Mouse (Mus musculus) testis, adult 2 months (tissue): ENCODE measurements around the gene Scarf1. TPM values are rescaled to one million over a fixed set of nuclear protein-coding genes. Genes with fewer than 3 reads are reported as not detected.
A peak's percentile ranks its signal among the peaks of the same experiment; 100 is the strongest.

ENCODE experiments used
- H3K27ac ChIP-seq: fragments of 200-500 bp; 2 replicates; pipeline ENCODE4 v1.5.1; 2012; ENCODE audit warnings: low read depth, low read length; ENCODE audit not compliant: control insufficient read depth, insufficient read depth
- H3K27me3 ChIP-seq: fragments of 200-500 bp; 2 replicates; pipeline ENCODE4 v1.6.1; 2012; ENCODE audit warnings: mild to moderate bottlenecking, low read length, moderate library complexity; ENCODE audit not compliant: control insufficient read depth, insufficient read depth
- H3K36me3 ChIP-seq: fragments of 200-500 bp; 2 replicates; pipeline ENCODE4 v1.6.1; 2012; ENCODE audit warnings: mild to moderate bottlenecking, low read length; ENCODE audit not compliant: control insufficient read depth, insufficient read depth
- H3K4me1 ChIP-seq: fragments of 200-500 bp; 2 replicates; pipeline ENCODE4 v1.6.1; 2012; ENCODE audit warnings: low read length; ENCODE audit not compliant: control insufficient read depth, insufficient read depth
- H3K4me3 ChIP-seq: fragments of 200-500 bp; 2 replicates; pipeline ENCODE4 v1.5.1; 2012; ENCODE audit warnings: low read depth, mild to moderate bottlenecking, low read length, moderate library complexity, mixed read lengths; ENCODE audit not compliant: control insufficient read depth
- CTCF ChIP-seq: fragments of 200-500 bp; IDR thresholded peaks from 2 replicates; pipeline ENCODE4 v1.5.1; 2012; ENCODE audit warnings: low read depth, mild to moderate bottlenecking, inconsistent platforms, low read length, moderate library complexity; ENCODE audit not compliant: control insufficient read depth, insufficient read depth, insufficient replicate concordance
- POLR2A ChIP-seq: fragments of 200-500 bp; IDR thresholded peaks from 2 replicates; pipeline ENCODE4 v1.6.1; 2012; ENCODE audit warnings: low read depth, mild to moderate bottlenecking, inconsistent platforms, low read length, moderate library complexity; ENCODE audit not compliant: control insufficient read depth
- polyA plus RNA-seq: library from polyadenylated mRNA; depleted of rRNA; stranded (reverse); fragments of >200 nt; gene quantifications from 2 replicates; pipeline ENCODE4 v1.2.3, GENCODE M21; 2012

The Scarf1 gene
- polyA plus RNA-seq, 1 experiment, result 0.64 TPM

DNA sequence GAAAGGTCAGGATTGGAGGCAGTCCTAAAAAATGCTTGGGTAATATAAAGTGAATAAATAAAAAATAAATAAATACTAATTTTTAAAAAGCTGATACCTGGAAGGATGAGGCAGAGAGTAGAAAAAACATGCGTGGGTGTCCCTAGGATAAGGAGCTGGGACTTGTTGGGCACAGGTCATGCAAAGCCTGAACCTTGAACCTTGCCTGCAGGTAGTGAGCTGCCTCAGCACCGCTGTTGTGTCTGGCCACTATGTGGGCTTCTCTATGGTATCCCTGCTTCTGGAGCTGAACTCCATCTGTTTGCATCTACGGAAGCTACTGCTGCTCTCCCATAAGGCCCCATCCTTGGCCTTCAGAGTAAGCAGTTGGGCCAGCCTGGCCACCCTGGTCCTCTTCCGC lies 44.1 kb upstream of the Scarf1 start:
- peaks cover 16% of the 10 kb centered on the region for H3K4me1 ChIP-seq
- no peak for TF ChIP-seq POLR2A

DNA sequence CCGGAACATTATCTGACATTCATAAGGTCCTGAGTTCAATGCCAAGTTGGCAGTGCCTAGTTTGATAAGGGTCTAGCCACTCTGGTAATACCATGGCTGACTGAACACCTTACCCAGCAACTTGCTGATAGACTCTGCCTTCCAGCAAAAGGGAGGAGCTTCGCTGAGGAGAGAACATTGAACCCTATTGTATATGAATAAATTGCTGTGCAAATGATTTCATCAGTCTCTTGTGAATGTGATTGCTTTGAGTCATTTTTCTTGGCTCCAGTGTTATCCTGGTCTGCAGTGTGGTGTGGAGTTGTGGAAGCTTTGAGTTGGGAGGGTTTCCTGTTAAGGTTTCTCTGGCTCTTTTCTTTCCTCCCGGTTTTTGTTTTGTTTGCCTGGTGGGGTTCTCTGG lies 42.7 kb upstream of the Scarf1 start:
- H3K36me3 ChIP-seq, result no peaks in the 10 kb centered on the region
- peaks cover 13% of the 10 kb centered on the region for H3K4me1 ChIP-seq
- H3K27ac ChIP-seq, result no peak overlapping the region
- H3K27me3 ChIP-seq, result no peaks in the 10 kb centered on the region
- TF ChIP-seq POLR2A (no peak), CTCF (no peak)
- no peak overlapping the region for H3K4me3 ChIP-seq

More for the DNA sequence above, 44.1 kb upstream of the Scarf1 start:
- Histone ChIP-seq H3K36me3 (no peaks in the 10 kb centered on the region), H3K27ac (no peak overlapping the region), H3K27me3 (no peaks in the 10 kb centered on the region), H3K4me3 (no peak overlapping the region)

DNA sequence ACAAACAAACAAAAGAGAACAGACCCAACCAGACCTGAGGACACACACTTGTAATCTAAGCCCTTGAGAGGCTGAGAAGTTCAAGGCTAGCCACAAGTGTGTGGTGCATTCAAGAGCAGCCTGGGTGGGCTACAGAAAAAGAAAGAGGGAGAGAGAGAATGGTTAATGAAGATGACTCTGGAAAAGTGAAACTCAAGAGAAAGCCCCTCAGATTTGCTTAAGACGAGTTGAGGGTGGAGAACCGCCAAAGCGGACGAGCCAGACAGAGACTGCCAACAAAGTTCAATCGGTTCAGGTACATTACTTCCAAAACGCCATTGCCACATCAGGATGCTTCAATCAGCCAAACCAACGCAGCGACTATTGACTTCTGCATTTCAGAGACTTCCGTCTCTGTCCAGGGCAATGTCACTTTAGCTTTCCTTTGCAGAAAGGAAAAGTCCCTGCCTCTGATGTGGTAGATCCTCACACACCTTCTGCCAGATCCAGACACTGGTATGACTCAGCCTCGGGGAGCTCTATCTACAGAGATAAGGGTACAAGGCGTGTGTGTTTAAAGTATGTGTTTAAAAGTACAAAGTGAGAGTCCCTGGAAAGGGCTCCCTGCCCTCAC lies 40.8 kb upstream of the Scarf1 start:
- Histone ChIP-seq H3K4me3 (no peak overlapping the region), H3K27ac (no peak overlapping the region), H3K4me1 (peaks cover 12% of the 10 kb centered on the region), H3K27me3 (no peaks in the 10 kb centered on the region), H3K36me3 (no peaks in the 10 kb centered on the region)
- TF ChIP-seq CTCF, result no peak
- no peak for TF ChIP-seq POLR2A

DNA sequence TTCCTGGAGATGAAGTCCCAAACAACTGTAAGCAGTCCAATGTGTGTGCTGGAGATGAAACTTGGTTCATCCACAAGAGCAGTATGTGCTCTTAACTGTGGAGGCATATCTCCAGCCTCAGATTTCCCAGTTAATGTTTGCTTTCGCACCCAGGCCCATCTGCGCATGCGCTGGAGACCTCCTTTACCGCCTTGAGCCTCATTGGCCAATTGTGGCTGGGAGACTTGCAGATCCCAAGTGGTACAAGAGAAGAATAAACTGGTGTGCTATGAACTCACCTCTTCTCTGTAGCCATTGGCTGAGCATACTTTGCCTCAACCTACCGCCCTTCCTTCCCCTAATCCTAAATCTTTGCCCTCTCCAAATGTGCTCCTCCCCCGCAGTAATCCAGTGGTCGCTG lies 40.0 kb upstream of the Scarf1 start:
- H3K4me3 ChIP-seq, result no peak overlapping the region; the same call in 1 of the 2 replicates
- peaks cover 7% of the 10 kb centered on the region for H3K4me1 ChIP-seq
- H3K27ac ChIP-seq, result no peak overlapping the region
- H3K36me3 ChIP-seq, result no peaks in the 10 kb centered on the region
- no peak for TF ChIP-seq CTCF
- no peak for TF ChIP-seq POLR2A
- H3K27me3 ChIP-seq, result no peaks in the 10 kb centered on the region

DNA sequence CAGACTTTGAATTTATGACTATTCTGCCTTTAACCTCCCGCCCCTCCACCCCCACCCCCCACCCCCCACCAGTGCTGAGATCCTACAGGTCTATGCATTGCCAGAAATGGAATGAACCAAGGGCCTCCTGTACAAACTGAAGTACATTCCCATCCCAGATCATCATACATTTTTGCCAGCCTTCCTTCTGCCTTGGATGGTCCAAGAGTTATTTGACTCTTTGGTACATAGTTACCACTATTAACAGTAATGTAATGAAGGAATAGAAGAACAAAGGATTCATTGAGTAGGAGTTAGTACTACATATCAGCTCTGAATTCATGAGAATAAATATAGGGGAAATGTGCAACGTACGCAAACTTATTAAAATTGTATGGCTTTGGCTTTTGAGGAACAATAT lies 27.1 kb upstream of the Scarf1 start:
- Histone ChIP-seq H3K27me3 (no peaks in the 10 kb centered on the region), H3K4me1 (peaks cover 6% of the 10 kb centered on the region), H3K4me3 (no peak overlapping the region; the same call in 1 of the 2 replicates), H3K36me3 (peaks cover 1% of the 10 kb centered on the region; the same call in 1 of the 2 replicates), H3K27ac (no peak overlapping the region)
- TF ChIP-seq CTCF (no peak), POLR2A (no peak)

DNA sequence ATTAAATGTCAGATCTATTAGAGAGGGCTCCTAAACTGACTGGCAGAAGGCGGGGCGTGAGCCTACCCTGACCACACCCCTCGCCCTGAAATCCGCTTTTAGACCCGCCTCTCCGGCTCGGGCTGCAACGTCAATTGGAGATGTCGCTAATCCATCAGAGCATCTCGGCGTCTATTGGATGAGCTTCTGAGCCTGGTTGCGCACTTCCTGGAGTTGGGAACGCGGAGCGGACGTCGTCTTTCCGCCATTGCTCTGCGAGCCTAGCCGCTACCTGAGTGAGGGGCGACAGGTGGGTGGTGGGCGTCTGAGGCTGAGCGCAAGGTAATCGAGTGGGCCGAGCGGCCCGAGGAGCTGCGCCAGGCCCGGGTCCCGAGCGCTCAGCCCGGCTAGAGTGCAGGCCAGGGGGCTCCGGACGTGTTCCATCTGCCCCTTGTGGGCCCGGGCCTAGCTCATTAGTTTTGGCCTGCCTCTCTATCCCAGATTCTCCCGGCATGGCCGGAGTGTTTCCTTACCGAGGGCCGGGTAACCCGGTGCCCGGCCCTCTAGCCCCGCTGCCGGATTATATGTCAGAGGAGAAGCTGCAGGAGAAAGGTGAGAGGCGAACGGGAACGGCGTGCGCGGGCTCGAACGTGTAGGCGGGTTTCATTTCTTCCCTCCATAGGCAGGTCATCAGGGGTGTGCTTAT lies 26.6 kb upstream of the Scarf1 start, which contains the start of gene Prpf8:
Prpf8 (plus strand) TSS at position 216 of the 685 bp plus-strand sequence.
- TF ChIP-seq POLR2A (peak; percentile 95), CTCF (no peak)
- Histone ChIP-seq H3K4me1 (peaks cover 6% of the 10 kb centered on the region), H3K27ac (peak within 1 kb of the TSS; percentile 88), H3K4me3 (peak within 1 kb of the TSS; percentile 97), H3K36me3 (peaks cover 1% of the 10 kb centered on the region; the same call in 1 of the 2 replicates), H3K27me3 (no peaks in the 10 kb centered on the region)

DNA sequence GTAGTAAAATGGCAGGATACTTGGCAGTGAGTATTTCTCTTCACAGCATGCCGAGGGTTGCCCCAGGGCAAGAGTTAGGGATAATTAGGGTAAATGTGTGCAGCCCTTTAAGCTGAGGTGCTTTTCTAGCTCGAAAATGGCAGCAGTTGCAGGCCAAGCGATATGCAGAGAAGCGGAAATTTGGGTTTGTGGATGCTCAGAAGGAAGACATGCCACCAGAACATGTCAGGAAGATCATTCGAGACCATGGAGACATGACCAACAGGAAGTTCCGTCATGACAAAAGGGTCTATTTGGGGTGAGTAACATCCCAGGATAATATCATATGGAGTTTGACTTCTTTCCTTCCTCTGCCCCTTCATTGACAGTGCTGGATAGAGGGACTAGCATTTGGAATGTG lies 25.8 kb upstream of the Scarf1 start:
- Histone ChIP-seq H3K36me3 (peaks cover 1% of the 10 kb centered on the region; the same call in 1 of the 2 replicates), H3K4me1 (peaks cover 6% of the 10 kb centered on the region), H3K27ac (no peak overlapping the region), H3K4me3 (peak overlapping the region; percentile 97), H3K27me3 (no peaks in the 10 kb centered on the region)
- TF ChIP-seq POLR2A, result no peak
- TF ChIP-seq CTCF, result no peak
